In the genomic region with DNA sequence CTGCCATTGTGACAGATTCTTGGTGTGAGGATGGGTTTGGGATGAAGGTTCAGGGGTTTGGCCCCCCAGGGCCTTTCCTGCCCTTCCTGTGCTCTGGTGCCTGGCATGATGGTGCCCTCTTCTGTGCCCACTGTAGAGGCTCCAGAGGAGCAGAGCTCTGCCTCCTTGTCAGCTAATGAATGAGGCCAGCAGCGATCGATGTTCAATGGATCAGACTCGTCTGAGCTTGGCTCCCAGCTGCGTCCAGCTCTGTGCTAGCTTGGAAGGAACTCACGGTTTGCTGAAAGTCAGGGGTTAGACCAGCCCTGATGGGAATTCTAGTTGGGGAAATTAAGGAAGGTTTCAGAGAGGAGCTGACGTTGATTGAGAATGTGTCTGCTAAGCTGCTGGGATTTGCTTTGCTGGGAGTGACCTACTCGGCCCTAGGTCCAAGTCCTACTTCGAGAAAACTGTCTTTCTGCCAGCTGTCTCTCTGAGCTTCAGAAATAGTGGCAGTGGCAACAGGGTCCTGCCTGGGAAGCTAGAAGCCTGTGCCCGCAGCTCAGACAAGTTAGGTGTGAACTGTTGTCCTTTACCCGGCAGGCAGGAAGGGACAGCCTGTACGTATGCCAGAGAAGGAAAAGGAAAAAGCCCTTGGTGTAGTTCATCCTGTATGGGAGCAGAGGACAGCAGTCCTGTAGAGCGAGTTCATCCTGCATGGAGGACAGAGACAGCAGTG, we compare ENCODE assay signal across 8 mouse cellular contexts.
DNase-seq lines count a peak whose midpoint lies in the region; ATAC-seq lines count a peak whose summit lies in the region.

No protein-coding gene starts in this region.

- no peak for DNase-seq in heart, embryonic 10.5 days (ENCODE audit: low spot score)
- no peak for DNase-seq in heart, postnatal 25 days (ENCODE audit: low spot score)
- DNase-seq in embryonic facial prominence, embryonic 14.5 days (ENCODE audit: low spot score): no peak
- no peak for DNase-seq in adipocyte (ENCODE audit: low spot score)
- no peak for DNase-seq in gastrocnemius, postnatal 10 days

- H3K4me1 ChIP-seq in heart, embryonic 10.5 days: peaks cover 99% of the 10 kb centered on the region
- H3K4me1 ChIP-seq in embryonic facial prominence, embryonic 14.5 days (ENCODE audit: control insufficient read depth, insufficient read depth, low read length): peaks cover 67% of the 10 kb centered on the region
- peaks cover 81% of the 10 kb centered on the region for H3K4me1 ChIP-seq in intestine, embryonic 15.5 days (replicated peaks)
- peaks cover 81% of the 10 kb centered on the region for H3K4me1 ChIP-seq in midbrain, embryonic 12.5 days

- 41% methylated on average over 12 of the region's 12 CpGs for WGBS in heart, embryonic 10.5 days
- 35% methylated on average over 12 of the region's 12 CpGs for WGBS in embryonic facial prominence, embryonic 14.5 days
- 29% methylated on average over 12 of the region's 12 CpGs for WGBS in intestine, embryonic 15.5 days
- 46% methylated on average over 12 of the region's 12 CpGs for WGBS in midbrain, embryonic 12.5 days

- peak overlapping the region; percentile 82 for H3K4me2 ChIP-seq in embryonic facial prominence, embryonic 14.5 days (ENCODE audit: low read depth, low read length)
- H3K4me2 ChIP-seq in intestine, embryonic 15.5 days (replicated peaks): peak overlapping the region; percentile 86
- peak overlapping the region; percentile 73 for H3K4me2 ChIP-seq in midbrain, embryonic 12.5 days (replicated peaks)

- H3K4me3 ChIP-seq in heart, embryonic 10.5 days: peak overlapping the region; percentile 74
- H3K4me3 ChIP-seq in embryonic facial prominence, embryonic 14.5 days (ENCODE audit: low read depth, low read length): peak overlapping the region; percentile 85
- peak overlapping the region; percentile 83 for H3K4me3 ChIP-seq in intestine, embryonic 15.5 days (replicated peaks)
- H3K4me3 ChIP-seq in midbrain, embryonic 12.5 days: peak overlapping the region; percentile 65; the same call in 1 of the 2 replicates

- H3K9me3 ChIP-seq in heart, embryonic 10.5 days: no peaks in the 10 kb centered on the region
- no peaks in the 10 kb centered on the region for H3K9me3 ChIP-seq in embryonic facial prominence, embryonic 14.5 days (ENCODE audit: control insufficient read depth, low read length)
- H3K9me3 ChIP-seq in intestine, embryonic 15.5 days: no peaks in the 10 kb centered on the region
- no peaks in the 10 kb centered on the region for H3K9me3 ChIP-seq in midbrain, embryonic 12.5 days

- H3K36me3 ChIP-seq in heart, embryonic 10.5 days: peaks cover 11% of the 10 kb centered on the region; the same call in 1 of the 2 replicates
- H3K36me3 ChIP-seq in embryonic facial prominence, embryonic 14.5 days (ENCODE audit: control insufficient read depth, insufficient read depth, low read length): no peaks in the 10 kb centered on the region
- H3K36me3 ChIP-seq in intestine, embryonic 15.5 days: no peaks in the 10 kb centered on the region
- no peaks in the 10 kb centered on the region for H3K36me3 ChIP-seq in midbrain, embryonic 12.5 days

- H3K9ac ChIP-seq in embryonic facial prominence, embryonic 14.5 days (ENCODE audit: low read depth, low read length): peak overlapping the region; percentile 85
- peak overlapping the region; percentile 86 for H3K9ac ChIP-seq in intestine, embryonic 15.5 days
- peak overlapping the region; percentile 79 for H3K9ac ChIP-seq in midbrain, embryonic 12.5 days (replicated peaks)

- ATAC-seq in embryonic facial prominence, embryonic 14.5 days (ENCODE audit: low read depth): no peak
- ATAC-seq in intestine, embryonic 15.5 days: no peak
- ATAC-seq in midbrain, embryonic 12.5 days (ENCODE audit: low FRiP score, low read depth): no peak
- ATAC-seq in megakaryocyte-erythroid progenitor cell, adult 5-6 weeks (replicated peaks; ENCODE audit: low FRiP score, low TSS enrichment, poor library complexity, severe bottlenecking): no peak

- no peaks in the 10 kb centered on the region for H3K27me3 ChIP-seq in heart, embryonic 10.5 days (ENCODE audit: insufficient read depth, poor library complexity, severe bottlenecking)
- H3K27me3 ChIP-seq in embryonic facial prominence, embryonic 14.5 days (replicated peaks; ENCODE audit: control insufficient read depth, insufficient read depth, low read length): no peaks in the 10 kb centered on the region
- H3K27me3 ChIP-seq in intestine, embryonic 15.5 days (replicated peaks): no peaks in the 10 kb centered on the region
- H3K27me3 ChIP-seq in midbrain, embryonic 12.5 days: 0 out of 2 replicates have a peak, but pooled peaks cover 11% of the 10 kb centered on the region

- intact Hi-C loops in heart, postnatal 25 days (cut with DNase I): no loop called here

- peak overlapping the region; percentile 94 for H3K27ac ChIP-seq in heart, embryonic 10.5 days
- no peak overlapping the region for H3K27ac ChIP-seq in embryonic facial prominence, embryonic 14.5 days (replicated peaks; ENCODE audit: low read depth, low read length)
- no peak overlapping the region for H3K27ac ChIP-seq in intestine, embryonic 15.5 days
- H3K27ac ChIP-seq in midbrain, embryonic 12.5 days (replicated peaks): no peak overlapping the region; the same call in 1 of the 2 replicates
